Mouse (Mus musculus): ENCODE results near the gene Lsm10.

GRCm38 (mm10) chr4:126102061-126102841 lies 5.8 kb downstream of the Lsm10 start:
- no peak for TF ChIP-seq CTCF (IDR thresholded peaks at IDR 0.05; ENCODE audit: extremely low read depth, insufficient read depth, insufficient read length, insufficient replicate concordance)
- no peak for TF ChIP-seq POLR2A (IDR thresholded peaks at IDR 0.05; ENCODE audit: low read depth, low read length)

Measured in spleen, adult 2 months (tissue).